8 mouse cellular contexts compared by ENCODE assay signal in genomic region chr9:21558366-21558765, GRCm38 (mm10). TPM values are rescaled to one million over a fixed set of nuclear protein-coding genes. Genes with fewer than 3 reads are reported as not detected.
A peak's percentile ranks its signal among the peaks of the same experiment; 100 is the strongest.
DNase-seq lines count a peak whose midpoint lies in the region; ATAC-seq lines count a peak whose summit lies in the region.

No protein-coding gene starts in this region.

- peak; percentile 86 for ATAC-seq in erythroblast, adult 5-6 weeks (replicated peaks; ENCODE audit: low FRiP score, poor library complexity, severe bottlenecking)

- peak; percentile 17 for DNase-seq in kidney, adult 11 months
- DNase-seq in kidney, adult 18-20 months = no peak
- DNase-seq in kidney, postnatal 36 days = peak; percentile 48 to 49
- DNase-seq in spleen, postnatal 4 days (ENCODE audit: low spot score in 2 of 2) = peak; percentile 82 to 83
- DNase-seq in left cerebral cortex, postnatal 14 days (ENCODE audit: low spot score in 2 of 2) = no peak
- DNase-seq in gastrocnemius, adult 18-20 months (ENCODE audit: low spot score) = no peak
- no peak for DNase-seq in thymus, postnatal 36 days

- intact Hi-C loops in left cerebral cortex, postnatal 14 days (cut with DNase I) = no loop called here

RNA-seq across cellular contexts. Expression of gene Carm1, which starts 11.7 kb away (rescaled TPM):
- 35.7 and 90.5 TPM in 2 replicates for total RNA-seq in erythroblast, adult 5-6 weeks (2015; ENCODE audit: low replicate concordance)
- total RNA-seq in erythroblast, adult 5-6 weeks (2017; ENCODE audit: low replicate concordance) = 51.5 and 54.9 TPM in 2 replicates
- 10 to 100 TPM; 68.8 to 76.2 TPM for total RNA-seq in left cerebral cortex, postnatal 14 days (2021)
- 10 to 100 TPM; 55.5 to 66.5 TPM for total RNA-seq in gastrocnemius, adult 18-20 months (2021)

RNA-seq across cellular contexts. Expression of gene AB124611, which starts 32.4 kb away (rescaled TPM):
- total RNA-seq in erythroblast, adult 5-6 weeks (2015; ENCODE audit: low replicate concordance) = 37.3 and 39.5 TPM in 2 replicates
- total RNA-seq in erythroblast, adult 5-6 weeks (2017; ENCODE audit: low replicate concordance) = 39.3 and 42.3 TPM in 2 replicates
- under 1 TPM in 1 of 2 experiments, not detected in 1; 0.47 TPM for total RNA-seq in left cerebral cortex, postnatal 14 days (2021)
- total RNA-seq in gastrocnemius, adult 18-20 months (2021) = under 1 TPM; 0.30 to 0.50 TPM

RNA-seq across cellular contexts. Expression of gene Timm29, which starts 34.2 kb away (rescaled TPM):
- 11.1 and 16.7 TPM in 2 replicates for total RNA-seq in erythroblast, adult 5-6 weeks (2015; ENCODE audit: low replicate concordance)
- 16.2 and 17.0 TPM in 2 replicates for total RNA-seq in erythroblast, adult 5-6 weeks (2017; ENCODE audit: low replicate concordance)
- 10 to 100 TPM; 43.9 to 46.0 TPM for total RNA-seq in left cerebral cortex, postnatal 14 days (2021)
- total RNA-seq in gastrocnemius, adult 18-20 months (2021) = 10 to 100 TPM; 45.7 to 46.6 TPM

RNA-seq across cellular contexts. Expression of gene Yipf2, which starts 34.3 kb away (rescaled TPM):
- total RNA-seq in erythroblast, adult 5-6 weeks (2015; ENCODE audit: low replicate concordance) = 1.3 and 2.3 TPM in 2 replicates
- total RNA-seq in erythroblast, adult 5-6 weeks (2017; ENCODE audit: low replicate concordance) = 2.6 and 5.7 TPM in 2 replicates
- total RNA-seq in left cerebral cortex, postnatal 14 days (2021) = 10 to 100 TPM; 17.5 to 19.2 TPM
- 1 to 10 TPM; 5.3 to 5.6 TPM for total RNA-seq in gastrocnemius, adult 18-20 months (2021)

RNA-seq across cellular contexts. Expression of gene Tmed1, which starts 48.3 kb away (rescaled TPM):
- total RNA-seq in erythroblast, adult 5-6 weeks (2015; ENCODE audit: low replicate concordance) = 2.1 and 3.6 TPM in 2 replicates
- total RNA-seq in erythroblast, adult 5-6 weeks (2017; ENCODE audit: low replicate concordance) = 0.85 and 5.9 TPM in 2 replicates
- total RNA-seq in left cerebral cortex, postnatal 14 days (2021) = 10 to 100 TPM; 15.7 to 15.8 TPM
- total RNA-seq in gastrocnemius, adult 18-20 months (2021) = 10 to 100 TPM; 31.6 to 32.7 TPM

Comparison
In these comparisons a context has a peak if more than half of its experiments do, and no peak if none do; other contexts are left out.
1. DNase-seq: peak in kidney, adult 11 months (single experiment), kidney, postnatal 36 days (2 of 2) and spleen, postnatal 4 days (2 of 2); none in kidney, adult 18-20 months (single experiment), left cerebral cortex, postnatal 14 days (0 of 2), gastrocnemius, adult 18-20 months (single experiment) and thymus, postnatal 36 days (0 of 2).
2. RNA of gene AB124611, which starts 32.4 kb away (total RNA-seq): 37.3 to 42.3 TPM in erythroblast, adult 5-6 weeks; 0.30 to 0.50 TPM in gastrocnemius, adult 18-20 months and 0.47 TPM in left cerebral cortex, postnatal 14 days; every median in the first group is over 10 times any median in the second.